Mouse (Mus musculus) v-Abl transformed pro-B cells (cell line): ENCODE measurements around the gene Heatr3.

Experiments
- in situ Hi-C, 2 experiments: fragments of 400-800 bp; cut with MboI; formaldehyde crosslinking; loops; one replicate each; pipeline ENCODE4 v1.15.1; 2025; ENCODE audit not compliant: unreplicated experiment in 2 of 2

Gene Heatr3

GRCm38 (mm10) chr8:88177291-88177690, 39.6 kb downstream of the Heatr3 start:
- in situ Hi-C loops, result no loop called here

GRCm38 (mm10) chr8:88183121-88183520, 45.5 kb downstream of the Heatr3 start:
- in situ Hi-C loops, result no loop called here

DNA sequence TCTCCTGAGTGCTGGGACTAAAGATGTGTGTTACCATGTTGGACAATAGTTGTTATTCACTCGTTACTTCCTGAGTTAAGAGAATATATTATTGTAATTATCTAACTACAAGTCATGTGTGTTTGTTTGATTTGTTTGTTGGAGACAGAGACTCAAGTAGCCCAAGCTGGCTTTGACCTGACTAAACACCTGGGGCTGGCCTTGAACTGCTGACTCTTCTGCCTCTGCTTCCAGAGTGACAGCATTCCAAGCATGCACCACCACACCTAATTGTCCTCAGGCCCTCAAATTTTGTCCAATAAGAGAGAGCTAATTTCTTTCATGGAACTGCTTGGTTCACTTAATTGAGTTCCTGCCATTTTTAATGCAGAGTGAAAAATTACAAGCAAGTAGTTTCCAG, 47.3 kb downstream of the Heatr3 start:
- in situ Hi-C loops, result no loop called here

GRCm38 (mm10) chr8:88185716-88186115, 48.1 kb downstream of the Heatr3 start:
- in situ Hi-C loops, result no loop called here

DNA sequence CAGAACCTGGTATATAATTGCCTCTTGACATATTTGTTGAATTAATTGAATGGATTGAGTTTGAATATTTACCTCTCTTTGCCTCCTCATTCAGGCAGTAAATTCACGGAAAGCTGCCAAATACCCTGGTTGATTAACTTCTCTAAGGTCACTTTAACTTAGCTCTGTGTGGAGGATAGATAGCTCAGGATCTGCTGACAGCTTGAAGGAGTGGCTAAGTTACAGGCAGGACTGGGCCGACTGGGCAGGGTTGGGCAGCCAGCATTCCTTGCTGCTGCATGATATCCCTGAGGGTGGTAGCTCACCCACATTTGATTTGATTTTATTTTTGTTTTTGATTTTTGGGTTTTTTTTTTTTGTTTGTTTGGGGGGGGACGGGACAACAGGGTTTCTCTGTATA, 59.7 kb downstream of the Heatr3 start:
- in situ Hi-C loops, result no loop called here

GRCm38 (mm10) chr8:88198551-88198944, 60.9 kb downstream of the Heatr3 start:
- in situ Hi-C loops, result no loop called here

- in situ Hi-C loops, result no loop called here
These were observed 61.4 kb downstream of the Heatr3 start, which contains the start of gene Tent4b for GRCm38 (mm10) chr8:88198945-88199571. Gene Tent4b, plus strand, starts transcription at chr8:88199213.

- in situ Hi-C loops, result loop anchor here (5.0 to 25.0 kb wide), 3 partner anchors 37 to 1463 kb away; partner anchors contain the start of genes Gm10638 (in 1 of the 2) and Siah1a (in 1 of the 2)
These were observed 62.3 kb downstream of the Heatr3 start for GRCm38 (mm10) chr8:88199700-88200601.

DNA sequence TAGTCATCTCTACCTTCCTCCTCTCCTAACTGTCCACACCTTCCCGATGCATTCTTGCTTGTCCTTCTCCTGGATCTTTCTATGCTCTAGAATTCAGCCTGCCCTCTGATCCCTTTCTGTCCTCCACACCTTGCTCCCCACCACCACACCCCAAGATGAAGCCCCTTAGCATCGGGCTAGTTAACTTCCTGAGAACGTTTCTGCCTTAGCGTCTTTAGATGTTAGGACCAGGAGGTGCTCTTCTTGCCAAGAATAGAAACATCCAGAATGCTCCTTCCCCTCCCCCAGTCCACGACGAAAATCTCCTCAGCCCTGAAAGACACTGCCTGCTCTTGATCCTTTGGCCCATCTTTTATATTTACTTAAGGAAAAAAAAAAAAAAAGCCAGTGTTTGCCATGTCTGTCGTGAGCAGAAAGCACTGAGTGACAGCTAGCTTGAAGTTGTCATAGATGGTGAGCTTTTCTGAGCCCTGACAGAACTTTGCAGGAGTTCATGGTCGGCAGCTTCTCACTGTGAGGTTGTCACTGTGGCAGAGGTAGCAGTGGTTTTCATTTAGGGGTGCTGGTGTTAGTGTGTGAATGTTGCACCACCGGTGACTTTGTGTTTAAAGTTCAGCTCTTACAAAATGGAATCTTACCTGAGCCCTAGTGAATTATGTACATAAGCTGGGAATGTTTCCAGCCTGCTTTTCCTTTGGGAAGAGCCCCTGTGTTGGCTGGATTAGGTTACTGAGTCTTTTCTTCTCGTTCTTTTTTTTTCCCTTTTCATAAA, 63.3 kb downstream of the Heatr3 start:
- in situ Hi-C loops, result loop anchor here (5.0 to 25.0 kb wide), 3 partner anchors 36 to 1464 kb away; partner anchors contain the start of genes Gm10638 (in 1 of the 2) and Siah1a (in 1 of the 2)

DNA sequence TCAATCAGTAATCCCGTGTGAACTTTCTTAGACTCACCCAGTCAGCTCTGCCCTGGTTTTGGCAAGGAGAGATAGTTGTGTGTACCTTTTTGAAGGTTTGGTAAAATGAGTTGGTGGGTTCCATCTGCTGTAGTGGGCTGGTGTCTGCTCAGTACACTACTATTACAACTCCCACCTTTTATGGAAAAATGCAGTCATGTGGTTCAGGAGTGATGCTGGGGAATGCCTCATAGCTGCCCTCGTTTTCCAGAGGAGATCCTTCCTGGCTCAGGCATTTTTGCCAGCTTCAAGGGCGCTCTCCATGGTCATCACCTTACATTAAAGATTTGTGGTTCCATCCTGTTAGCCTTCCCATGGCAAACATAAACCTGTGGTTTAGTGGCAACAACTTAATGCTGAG, 64.0 kb downstream of the Heatr3 start:
- in situ Hi-C loops, result loop anchor here (5.0 to 25.0 kb wide), 3 partner anchors 36 to 1464 kb away; partner anchors contain the start of genes Gm10638 (in 1 of the 2) and Siah1a (in 1 of the 2)

- in situ Hi-C loops, result loop anchor here in 1 of 2 experiments (25.0 kb wide), 1 partner anchor 1469 kb away; the partner anchor contains the start of genes Gm10638 and Siah1a
These were observed 68.4 kb downstream of the Heatr3 start for GRCm38 (mm10) chr8:88206016-88206415.

DNA sequence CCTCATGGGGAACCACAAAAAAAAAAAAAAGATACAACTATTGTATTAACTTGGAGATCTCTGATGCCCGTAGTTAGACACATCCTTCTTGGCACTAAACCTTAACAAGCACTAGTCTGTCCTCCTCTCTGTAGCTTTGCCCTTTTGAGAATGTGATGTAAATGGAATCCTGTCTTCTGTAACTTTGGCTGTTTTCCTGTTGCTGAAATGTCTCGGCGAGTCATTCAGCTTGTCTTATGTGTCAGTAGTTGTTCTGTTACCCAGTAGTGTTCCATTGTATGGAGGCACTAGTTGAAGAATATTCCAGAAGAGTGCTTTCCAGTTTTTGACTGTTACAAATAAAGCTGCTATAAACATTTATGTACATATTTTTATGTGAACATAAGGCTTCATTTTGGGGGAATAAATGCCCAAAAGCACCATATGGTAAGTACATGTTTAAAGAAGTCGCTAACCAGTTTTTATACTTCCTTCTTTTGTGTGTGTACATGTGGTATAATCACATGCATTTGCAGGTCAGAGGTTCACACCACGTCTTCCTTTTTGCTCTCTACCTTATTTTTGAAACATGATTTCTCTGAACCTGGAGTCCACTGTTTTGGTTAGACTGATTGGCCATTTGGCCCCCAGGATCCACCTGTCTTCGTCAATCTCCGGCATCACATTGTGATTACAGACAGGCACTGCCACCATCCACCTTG, 69.6 kb downstream of the Heatr3 start:
- in situ Hi-C loops, result loop anchor here in 1 of 2 experiments (25.0 kb wide), 1 partner anchor 1470 kb away; the partner anchor contains the start of genes Gm10638 and Siah1a

DNA sequence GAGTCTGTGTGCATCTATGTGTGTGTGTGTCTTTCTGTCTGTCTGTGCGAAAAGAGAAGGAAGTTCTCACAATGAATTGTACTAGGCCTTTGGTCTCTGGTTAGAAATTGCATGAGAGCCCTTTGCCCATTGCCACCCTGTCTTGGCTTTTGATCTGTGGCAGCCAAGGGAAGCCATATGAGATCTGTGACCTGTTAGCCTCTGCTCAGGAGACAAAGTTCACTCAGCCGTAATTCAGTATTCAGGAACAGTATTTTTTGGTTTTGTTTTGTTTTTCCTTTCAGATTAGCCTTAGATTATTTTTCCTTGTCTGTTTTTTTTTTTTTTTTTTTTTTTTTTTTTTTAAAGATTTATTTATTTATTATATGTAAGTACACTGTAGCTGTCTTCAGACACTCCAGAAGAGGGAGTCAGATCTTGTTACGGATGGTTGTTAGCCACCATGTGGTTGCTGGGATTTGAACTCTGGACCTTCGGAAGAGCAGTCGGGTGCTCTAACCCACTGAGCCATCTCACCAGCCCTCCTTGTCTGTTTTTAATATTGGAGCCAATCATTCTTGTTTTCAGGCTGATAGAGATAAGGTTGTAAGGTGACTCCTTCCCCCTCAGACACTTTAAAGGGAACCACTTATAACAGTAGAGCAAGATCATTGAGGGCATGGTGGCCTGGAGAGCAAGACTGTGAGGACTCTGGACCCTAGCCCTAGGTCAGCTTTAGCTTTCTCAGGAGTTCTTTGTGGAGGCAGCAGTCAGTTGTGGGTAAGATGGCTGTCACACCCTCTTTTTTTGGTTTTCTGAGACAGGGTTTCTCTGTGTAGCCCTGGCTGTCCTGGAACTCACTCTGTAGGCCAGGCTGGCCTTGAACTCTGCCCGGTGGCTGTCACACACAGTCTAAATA, 72.5 kb downstream of the Heatr3 start:
- in situ Hi-C loops, result loop anchor here in 1 of 2 experiments (25.0 kb wide), 1 partner anchor 1473 kb away; the partner anchor contains the start of genes Gm10638 and Siah1a

DNA sequence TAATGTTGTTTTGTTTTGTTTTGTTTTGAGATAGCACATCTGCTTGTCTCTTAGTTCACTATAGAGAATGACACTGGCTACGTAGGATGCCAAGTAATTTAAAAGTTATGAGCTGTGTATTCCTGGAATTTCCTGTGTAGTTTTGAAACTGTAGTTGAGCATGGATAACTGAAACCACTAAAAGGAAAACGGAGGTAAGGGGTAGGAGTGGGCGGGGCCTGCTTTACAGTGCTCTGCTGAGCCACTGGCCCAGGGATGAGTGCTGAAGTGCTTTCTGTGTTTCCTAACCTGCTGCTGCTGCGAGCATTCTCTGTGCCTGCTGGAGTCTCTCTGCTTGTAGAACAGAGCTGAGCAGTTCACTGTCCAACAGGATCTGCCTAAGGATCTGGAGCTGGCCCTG, 83.7 kb downstream of the Heatr3 start:
- in situ Hi-C loops, result loop anchor here in 1 of 2 experiments (25.0 kb wide), 1 partner anchor 1484 kb away; the partner anchor contains the start of genes Gm10638 and Siah1a
